Mouse (Mus musculus) MEL (cell line): Measurements from ENCODE around the gene Zcrb1. TPM values are rescaled to one million over a fixed set of nuclear protein-coding genes. Genes with fewer than 3 reads are reported as not detected.
A peak's percentile ranks its signal among the peaks of the same experiment; 100 is the strongest.

Experiments used
- DNase-seq: peaks from one replicate; pipeline ENCODE4 v3.0.0; 2011; ENCODE audit warnings: low read depth, low spot score
- H3K27ac ChIP-seq: 2 replicates; pipeline ENCODE4 v1.5.1; 2012; ENCODE audit warnings: low read depth, mild to moderate bottlenecking, control low read depth, low read length, moderate library complexity; ENCODE audit not compliant: control insufficient read depth
- H3K27me3 ChIP-seq, 2 experiments: fragments of 150-350 bp in 1 of 2; sonication (generic) in 1 of 2; 2 replicates each; pipeline ENCODE4 v1.6.1; 2012; ENCODE audit warnings: low read length in 2 of 2, mild to moderate bottlenecking in 2 of 2, improper control_type of control experiment in 1 of 2, moderate library complexity in 1 of 2; ENCODE audit not compliant: insufficient read depth in 2 of 2, control insufficient read depth in 1 of 2
- H3K36me3 ChIP-seq, 2 experiments: 2 replicates each; pipeline ENCODE4 v1.6.1; 2012 to 2014; ENCODE audit warnings: low read length in 2 of 2, improper control_type of control experiment in 1 of 2, inconsistent platforms in 1 of 2, mild to moderate bottlenecking in 1 of 2; ENCODE audit not compliant: insufficient read depth in 2 of 2, control insufficient read depth in 1 of 2
- H3K4me1 ChIP-seq, 2 experiments: fragments of 150-350 bp in 1 of 2; sonication (generic) in 1 of 2; 2 replicates each; pipeline ENCODE4 v1.6.1; 2012; ENCODE audit warnings: low read length in 2 of 2, improper control_type of control experiment in 1 of 2, mild to moderate bottlenecking in 1 of 2; ENCODE audit not compliant: insufficient read depth in 2 of 2, control insufficient read depth in 1 of 2
- H3K4me3 ChIP-seq, 2 experiments: fragments of 150-350 bp in 1 of 2; sonication (generic) in 1 of 2; 2 replicates each; pipeline ENCODE4 v1.5.1; 2012; ENCODE audit warnings: low read depth in 2 of 2, low read length in 2 of 2, mild to moderate bottlenecking in 2 of 2, moderate library complexity in 2 of 2, control low read depth in 1 of 2, improper control_type of control experiment in 1 of 2; ENCODE audit not compliant: control insufficient read depth in 1 of 2, insufficient read depth in 1 of 2
- H3K79me2 ChIP-seq: 2 replicates; pipeline ENCODE4 v1.6.1; 2012; ENCODE audit warnings: mild to moderate bottlenecking, low read length, moderate library complexity; ENCODE audit not compliant: control insufficient read depth, poor library complexity, insufficient read depth
- H3K9ac ChIP-seq: 2 replicates; pipeline ENCODE4 v1.6.1; 2012; ENCODE audit warnings: low read depth, mild to moderate bottlenecking, control low read depth, low read length, moderate library complexity; ENCODE audit not compliant: control insufficient read depth, poor library complexity, severe bottlenecking
- H3K9me3 ChIP-seq: fragments of 150-350 bp; sonication (generic); replicated peaks from 2 replicates; pipeline ENCODE4 v1.6.1; 2012; ENCODE audit warnings: mild to moderate bottlenecking, low read length, improper control_type of control experiment, moderate library complexity; ENCODE audit not compliant: insufficient read depth
- BHLHE40 ChIP-seq: IDR thresholded peaks from 2 replicates; pipeline ENCODE4 v1.6.1; 2012; ENCODE audit warnings: low read depth, mild to moderate bottlenecking, inconsistent platforms, low read length, improper control_type of control experiment, borderline replicate concordance
- CHD1 ChIP-seq: IDR thresholded peaks from 2 replicates; pipeline ENCODE4 v1.6.1; 2012; ENCODE audit warnings: low read depth, mild to moderate bottlenecking, inconsistent platforms, low read length, improper control_type of control experiment
- CTCF ChIP-seq, 3 experiments: IDR thresholded peaks in 2 of 3; conservative IDR thresholded peaks in 1 of 3; 2 replicates each; pipeline ENCODE4 v1.5.1; 2011 to 2012; ENCODE audit warnings: low read length in 3 of 3, low read depth in 2 of 3, mild to moderate bottlenecking in 2 of 3, improper control_type of control experiment in 1 of 3, inconsistent platforms in 1 of 3, mixed read lengths in 1 of 3, moderate library complexity in 1 of 3; ENCODE audit not compliant: control insufficient read depth in 1 of 3, insufficient read depth in 1 of 3, poor library complexity in 1 of 3, severe bottlenecking in 1 of 3
- EP300 ChIP-seq, 2 experiments: IDR thresholded peaks; 2 replicates each; pipeline ENCODE4 v1.6.1; 2011; ENCODE audit warnings: improper control_type of control experiment in 2 of 2, low read length in 2 of 2, low read depth in 1 of 2, mild to moderate bottlenecking in 1 of 2
- ETS1 ChIP-seq: IDR thresholded peaks from 2 replicates; pipeline ENCODE4 v1.6.1; 2012; ENCODE audit warnings: low read depth, mild to moderate bottlenecking, inconsistent platforms, low read length, improper control_type of control experiment, moderate library complexity
- GABPA ChIP-seq: IDR thresholded peaks from 2 replicates; pipeline ENCODE4 v1.6.1; 2012; ENCODE audit warnings: low read depth, mild to moderate bottlenecking, inconsistent platforms, low read length, improper control_type of control experiment, moderate library complexity
- GATA1 ChIP-seq: IDR thresholded peaks from 2 replicates; pipeline ENCODE4 v1.6.1; 2011; ENCODE audit warnings: low read depth, low read length, improper control_type of control experiment
- HCFC1 ChIP-seq: IDR thresholded peaks from 2 replicates; pipeline ENCODE4 v1.6.1; 2012; ENCODE audit warnings: low read depth, mild to moderate bottlenecking, inconsistent platforms, low read length, improper control_type of control experiment, moderate library complexity
- KAT2A ChIP-seq: conservative IDR thresholded peaks from 2 replicates; pipeline ENCODE4 v1.6.1; 2012; ENCODE audit warnings: low read depth, low read length, improper control_type of control experiment, inconsistent platforms
- MAFK ChIP-seq: IDR thresholded peaks from 2 replicates; pipeline ENCODE4 v1.6.1; 2011; ENCODE audit warnings: low read depth, mild to moderate bottlenecking, low read length, improper control_type of control experiment, borderline replicate concordance
- MAZ ChIP-seq: IDR thresholded peaks from 2 replicates; pipeline ENCODE4 v1.6.1; 2012; ENCODE audit warnings: low read depth, mild to moderate bottlenecking, inconsistent platforms, low read length, improper control_type of control experiment
- MXI1 ChIP-seq: IDR thresholded peaks from 2 replicates; pipeline ENCODE4 v1.6.1; 2011; ENCODE audit warnings: mild to moderate bottlenecking, low read depth, low read length, improper control_type of control experiment
- MYC ChIP-seq: IDR thresholded peaks from 2 replicates; pipeline ENCODE4 v1.6.1; 2011; ENCODE audit warnings: low read depth, mild to moderate bottlenecking, low read length, improper control_type of control experiment, moderate library complexity
- NELFE ChIP-seq: IDR thresholded peaks from 2 replicates; pipeline ENCODE4 v1.6.1; 2011; ENCODE audit warnings: low read depth, low read length, improper control_type of control experiment
- NRF1 ChIP-seq: IDR thresholded peaks from 2 replicates; pipeline ENCODE4 v1.6.1; 2014; ENCODE audit warnings: low read depth, mild to moderate bottlenecking, inconsistent platforms, low read length, improper control_type of control experiment, moderate library complexity; ENCODE audit not compliant: poor library complexity, insufficient read depth, severe bottlenecking
- POLR2A ChIP-seq, 2 experiments: IDR thresholded peaks; 2 replicates each; pipeline ENCODE4 v1.6.1; 2011 to 2012; ENCODE audit warnings: low read length in 2 of 2, mild to moderate bottlenecking in 2 of 2, control low read depth in 1 of 2, improper control_type of control experiment in 1 of 2, low read depth in 1 of 2, moderate library complexity in 1 of 2; ENCODE audit not compliant: control insufficient read depth in 1 of 2, insufficient read depth in 1 of 2, poor library complexity in 1 of 2
- POLR2AphosphoS2 ChIP-seq: IDR thresholded peaks from 2 replicates; pipeline ENCODE4 v1.6.1; 2011; ENCODE audit warnings: low read length, improper control_type of control experiment
- POLR2AphosphoS5 ChIP-seq: IDR thresholded peaks from 2 replicates; pipeline ENCODE4 v1.6.1; 2012; ENCODE audit warnings: low read depth, borderline replicate concordance, mild to moderate bottlenecking, inconsistent platforms, low read length, moderate library complexity, mixed read lengths
- RAD21 ChIP-seq: IDR thresholded peaks from 2 replicates; pipeline ENCODE4 v1.6.1; 2011; ENCODE audit warnings: mild to moderate bottlenecking, low read depth, low read length, improper control_type of control experiment
- RCOR1 ChIP-seq: IDR thresholded peaks from 2 replicates; pipeline ENCODE4 v1.6.1; 2012; ENCODE audit warnings: low read depth, mild to moderate bottlenecking, inconsistent platforms, low read length, improper control_type of control experiment
- SIN3A ChIP-seq: IDR thresholded peaks from 2 replicates; pipeline ENCODE4 v1.6.1; 2012; ENCODE audit warnings: low read length, improper control_type of control experiment, inconsistent platforms
- SMC3 ChIP-seq: IDR thresholded peaks from 2 replicates; pipeline ENCODE4 v1.6.1; 2011; ENCODE audit warnings: low read depth, low read length, improper control_type of control experiment
- TAL1 ChIP-seq: IDR thresholded peaks from 2 replicates; pipeline ENCODE4 v1.6.1; 2012; ENCODE audit warnings: mild to moderate bottlenecking, inconsistent platforms, low read length, moderate library complexity, mixed read lengths
- TBP ChIP-seq: IDR thresholded peaks from 2 replicates; pipeline ENCODE4 v1.8.0; 2011; ENCODE audit warnings: low read depth, low read length, improper control_type of control experiment
- TCF12 ChIP-seq: IDR thresholded peaks from 2 replicates; pipeline ENCODE4 v1.6.1; 2014; ENCODE audit warnings: low read depth, mild to moderate bottlenecking, inconsistent platforms, low read length, improper control_type of control experiment, moderate library complexity
- UBTF ChIP-seq: IDR thresholded peaks from 2 replicates; pipeline ENCODE4 v1.6.1; 2012; ENCODE audit warnings: low read depth, mild to moderate bottlenecking, inconsistent platforms, low read length, improper control_type of control experiment, moderate library complexity, borderline replicate concordance; ENCODE audit not compliant: insufficient read depth
- USF1 ChIP-seq: IDR thresholded peaks from 2 replicates; pipeline ENCODE4 v1.6.1; 2014; ENCODE audit warnings: low read depth, mild to moderate bottlenecking, inconsistent platforms, low read length, improper control_type of control experiment, moderate library complexity
- USF2 ChIP-seq, 2 experiments: IDR thresholded peaks; 2 replicates each; pipeline ENCODE4 v1.6.1; 2011 to 2012; ENCODE audit warnings: improper control_type of control experiment in 2 of 2, low read length in 2 of 2, borderline replicate concordance in 1 of 2, inconsistent platforms in 1 of 2, low read depth in 1 of 2, mild to moderate bottlenecking in 1 of 2; ENCODE audit not compliant: insufficient read depth in 1 of 2
- ZC3H11A ChIP-seq: IDR thresholded peaks from 2 replicates; pipeline ENCODE4 v1.6.1; 2012; ENCODE audit warnings: low read depth, mild to moderate bottlenecking, inconsistent platforms, low read length, improper control_type of control experiment
- ZKSCAN1 ChIP-seq: IDR thresholded peaks from 2 replicates; pipeline ENCODE4 v1.6.1; 2012; ENCODE audit warnings: low read depth, mild to moderate bottlenecking, inconsistent platforms, low read length, improper control_type of control experiment, moderate library complexity
- ZNF384 ChIP-seq: IDR thresholded peaks from 2 replicates; pipeline ENCODE4 v1.6.1; 2012; ENCODE audit warnings: low read depth, mild to moderate bottlenecking, inconsistent platforms, low read length, improper control_type of control experiment
- polyA plus RNA-seq, 2 experiments: library from polyadenylated mRNA; stranded (reverse) in 1 of 2; unstranded in 1 of 2; fragments of >175 nt in 1 of 2; fragments of >200 nt in 1 of 2; gene quantifications; 2 replicates each; pipeline versions ENCODE4 v1.2.1 to v1.2.4; 2012; ENCODE audit warnings: low replicate concordance in 2 of 2, low read depth in 1 of 2; ENCODE audit not compliant: insufficient read length in 2 of 2, insufficient read depth in 1 of 2, missing spikeins in 1 of 2
- total RNA-seq: library from RNA; depleted of rRNA; stranded (reverse); fragments of 300-350 nt; gene quantifications from 2 replicates; pipeline ENCODE4 v1.2.3, GENCODE M21; 2012

Zcrb1 gene
- total and polyA plus RNA-seq, 3 experiments = 70.0 to 149 TPM; not detected in 1

DNA sequence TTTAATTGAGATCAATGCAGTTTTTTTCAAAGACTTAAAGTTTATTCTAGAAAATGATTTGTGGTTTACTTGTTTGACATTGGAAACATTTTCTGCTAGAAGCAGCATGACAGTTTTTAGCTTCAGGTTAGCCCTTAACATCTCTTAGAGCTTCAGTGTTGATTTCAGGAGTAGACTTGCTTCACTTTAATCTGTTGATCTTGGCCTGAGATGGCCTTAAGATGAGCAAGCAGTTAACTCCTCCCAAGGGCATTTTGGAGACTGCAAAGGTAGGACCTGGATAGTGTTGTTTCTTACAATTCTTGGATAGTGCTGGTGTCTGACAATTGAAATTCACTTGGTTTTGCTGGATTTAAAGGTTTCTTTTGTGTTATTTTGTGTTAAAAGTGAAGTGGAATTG is 6.7 kb upstream of the Zcrb1 start:
- no peak for TF ChIP-seq MAFK
- TF ChIP-seq POLR2A (IDR thresholded peaks at IDR 0.05; ENCODE audit: control insufficient read depth in 1 of 2, insufficient read depth in 1 of 2, low read depth in 1 of 2, low read length in 2 of 2, poor library complexity in 1 of 2) = no peak
- TF ChIP-seq ETS1 = no peak
- no peak for TF ChIP-seq MYC
- no peak for TF ChIP-seq EP300 (IDR thresholded peaks at IDR 0.05; ENCODE audit: low read depth in 1 of 2, low read length in 2 of 2)
- TF ChIP-seq POLR2AphosphoS5 = no peak
- TF ChIP-seq USF1 = no peak
- TF ChIP-seq GABPA = no peak
- no peak for TF ChIP-seq RAD21
- no peak for TF ChIP-seq TBP
- no peak for DNase-seq
- peaks cover 9 to 49% of the 10 kb centered on the region in 2 experiments for H3K36me3 ChIP-seq
- H3K9ac ChIP-seq = no peak overlapping the region
- H3K79me2 ChIP-seq = peaks cover 78% of the 10 kb centered on the region
- no peak overlapping the region for H3K4me3 ChIP-seq
- H3K27me3 ChIP-seq = no peaks in the 10 kb centered on the region
- no peak overlapping the region for H3K27ac ChIP-seq
- no peaks in the 10 kb centered on the region for H3K9me3 ChIP-seq
- peaks cover 14 to 17% of the 10 kb centered on the region in 2 experiments for H3K4me1 ChIP-seq

DNA sequence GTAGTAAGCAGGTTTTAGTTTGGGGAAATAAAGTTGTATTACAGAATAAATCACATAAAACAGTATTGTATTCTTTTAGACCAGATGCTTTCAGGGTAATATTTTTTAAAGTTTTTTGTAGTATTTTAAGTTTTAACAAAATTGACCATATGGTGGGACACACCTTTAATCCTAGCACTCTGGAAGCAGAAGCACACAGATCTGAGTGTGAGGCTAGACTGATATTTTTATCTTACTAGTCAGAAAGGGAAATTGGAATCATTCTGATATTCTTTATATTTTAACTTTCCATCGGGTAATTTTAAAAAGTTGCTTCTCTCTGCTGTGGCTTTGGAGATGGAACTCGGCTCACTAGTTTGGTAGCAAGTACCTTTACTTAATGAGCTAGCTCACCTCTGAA is 4.6 kb upstream of the Zcrb1 start:
- Histone ChIP-seq H3K9me3 (no peaks in the 10 kb centered on the region), H3K9ac (no peak overlapping the region), H3K27me3 (no peaks in the 10 kb centered on the region), H3K4me3 (no peak overlapping the region), H3K36me3 (peaks cover 5 to 50% of the 10 kb centered on the region in 2 experiments), H3K27ac (no peak overlapping the region), H3K79me2 (peaks cover 87% of the 10 kb centered on the region), H3K4me1 (peaks cover 17 to 18% of the 10 kb centered on the region in 2 experiments)
- DNase-seq = no peak
- TF ChIP-seq TCF12 (peak; percentile 67; the same call in 1 of the 2 replicates), ZNF384 (no peak), SIN3A (peak; percentile 69), UBTF (no peak), POLR2AphosphoS2 (no peak), ZKSCAN1 (no peak), CTCF (IDR thresholded peaks at IDR 0.05 in 2 of 3, conservative IDR thresholded peaks at IDR 0.05 in 1 of 3; ENCODE audit: control insufficient read depth in 1 of 3, insufficient read depth in 1 of 3, low read depth in 2 of 3, low read length in 3 of 3, poor library complexity in 1 of 3, severe bottlenecking in 1 of 3) (no peak), NELFE (no peak), USF2 (IDR thresholded peaks at IDR 0.05; ENCODE audit: borderline replicate concordance in 1 of 2, insufficient read depth in 1 of 2, low read depth in 1 of 2, low read length in 2 of 2) (no peak), KAT2A (no peak), POLR2A (IDR thresholded peaks at IDR 0.05; ENCODE audit: control insufficient read depth in 1 of 2, insufficient read depth in 1 of 2, low read depth in 1 of 2, low read length in 2 of 2, poor library complexity in 1 of 2) (no peak), GATA1 (peak; percentile 45), EP300 (IDR thresholded peaks at IDR 0.05; ENCODE audit: low read depth in 1 of 2, low read length in 2 of 2) (peak; percentile 63 to 65; a peak in 3 of 4 replicates), RAD21 (no peak), USF1 (no peak), HCFC1 (no peak), SMC3 (no peak), ETS1 (0 out of 2 replicates have a peak, but pooled peaks have one; percentile 30), ZC3H11A (no peak), MAFK (no peak), MXI1 (no peak), TAL1 (no peak), RCOR1 (no peak; the same call in 1 of the 2 replicates), NRF1 (no peak), MAZ (no peak), BHLHE40 (no peak), CHD1 (no peak)
